17 mouse cellular contexts compared by ENCODE assay signal in the genomic region with DNA sequence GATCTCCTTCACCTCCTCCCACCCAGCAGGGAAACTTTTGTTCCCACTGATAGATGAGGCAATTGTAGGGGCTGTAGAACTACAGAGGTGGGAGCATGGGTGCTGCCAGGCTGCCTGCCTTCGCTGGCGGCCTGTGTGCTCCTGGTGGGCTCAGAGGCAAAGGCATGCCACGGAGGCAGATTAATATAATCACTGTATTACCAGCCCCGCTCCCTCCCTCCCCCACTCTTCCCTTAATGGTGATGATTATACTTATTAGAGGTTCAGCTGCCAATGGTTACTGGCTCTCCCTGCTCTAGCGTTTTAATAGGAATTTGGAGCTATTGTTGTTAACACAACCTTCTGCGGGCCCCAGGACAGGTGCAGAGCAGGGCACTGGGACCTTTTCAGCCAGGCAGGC. TPM values are rescaled to one million over a fixed set of nuclear protein-coding genes. Genes with fewer than 3 reads are reported as not detected.
DNase-seq lines count a peak whose midpoint lies in the region; ATAC-seq and TF ChIP-seq lines count a peak whose summit lies in the region.
"Had no signal": no experiment of that assay in that cellular context is flagged by ENCODE, and none has a peak within 500 bp of the region (broad histone marks: within the 10 kb centered on the region; RNA-seq: fewer than 3 reads in every experiment).

No protein-coding gene starts in this region.

- H3K27me3 ChIP-seq in forebrain, embryonic 10.5 days (ENCODE audit: poor library complexity, severe bottlenecking) = peaks cover 18% of the 10 kb centered on the region
- no peaks in the 10 kb centered on the region for H3K27me3 ChIP-seq in forebrain, embryonic 11.5 days (ENCODE audit: control insufficient read depth, insufficient read depth, low read length)
- no peaks in the 10 kb centered on the region for H3K27me3 ChIP-seq in kidney, embryonic 16.5 days (ENCODE audit: insufficient read depth, low read length)
- no peaks in the 10 kb centered on the region for H3K27me3 ChIP-seq in forebrain, postnatal 0 days (ENCODE audit: insufficient read depth, low read length)
- H3K27me3 ChIP-seq: neural tube, embryonic 12.5 days had no signal

- peaks cover 44% of the 10 kb centered on the region for H3K4me1 ChIP-seq in forebrain, embryonic 10.5 days
- peaks cover 11% of the 10 kb centered on the region; the same call in 1 of the 2 replicates for H3K4me1 ChIP-seq in forebrain, embryonic 11.5 days (replicated peaks; ENCODE audit: control insufficient read depth, insufficient read depth, low read length)
- H3K4me1 ChIP-seq in kidney, embryonic 16.5 days (ENCODE audit: insufficient read depth, low read length) = peaks cover 51% of the 10 kb centered on the region
- peaks cover 5% of the 10 kb centered on the region; the same call in 1 of the 2 replicates for H3K4me1 ChIP-seq in forebrain, postnatal 0 days (ENCODE audit: insufficient read depth)

- WGBS in forebrain, embryonic 10.5 days = 59% methylated on average over 6 of the region's 6 CpGs
- 56% methylated on average over 6 of the region's 6 CpGs for WGBS in forebrain, embryonic 11.5 days
- 50% methylated on average over 6 of the region's 6 CpGs for WGBS in kidney, embryonic 16.5 days
- WGBS in forebrain, postnatal 0 days = 31% methylated on average over 6 of the region's 6 CpGs

- H3K4me3 ChIP-seq in forebrain, embryonic 10.5 days = no peak overlapping the region
- no peak overlapping the region for H3K4me3 ChIP-seq in forebrain, embryonic 11.5 days (ENCODE audit: low read depth, low read length)
- no peak overlapping the region for H3K4me3 ChIP-seq in kidney, embryonic 16.5 days (ENCODE audit: low read length)
- H3K4me3 ChIP-seq in forebrain, postnatal 0 days (ENCODE audit: low read depth, low read length) = no peak overlapping the region
- H3K4me3 ChIP-seq: limb, embryonic 13.5 days; neural tube, embryonic 12.5 days had no signal

- H3K27ac ChIP-seq in forebrain, embryonic 10.5 days = peak overlapping the region; percentile 42; the same call in 1 of the 2 replicates
- H3K27ac ChIP-seq in forebrain, embryonic 11.5 days (ENCODE audit: low read depth, low read length) = no peak overlapping the region
- peak overlapping the region; percentile 54 for H3K27ac ChIP-seq in kidney, embryonic 16.5 days (ENCODE audit: low read length)
- H3K27ac ChIP-seq in forebrain, postnatal 0 days (ENCODE audit: low read depth, low read length) = no peak overlapping the region; the same call in 1 of the 2 replicates
- H3K27ac ChIP-seq: limb, embryonic 13.5 days; neural tube, embryonic 12.5 days had no signal

- H3K9me3 ChIP-seq in forebrain, embryonic 10.5 days = no peaks in the 10 kb centered on the region
- no peaks in the 10 kb centered on the region for H3K9me3 ChIP-seq in forebrain, embryonic 11.5 days (ENCODE audit: control insufficient read depth, low read length)
- H3K9me3 ChIP-seq in kidney, embryonic 16.5 days (ENCODE audit: low read length) = no peaks in the 10 kb centered on the region
- H3K9me3 ChIP-seq in forebrain, postnatal 0 days (ENCODE audit: low read length) = no peaks in the 10 kb centered on the region
- H3K9me3 ChIP-seq: limb, embryonic 13.5 days; neural tube, embryonic 12.5 days had no signal

- no peak for ATAC-seq in forebrain, embryonic 11.5 days (replicated peaks; ENCODE audit: low FRiP score)
- no peak for ATAC-seq in kidney, embryonic 16.5 days (ENCODE audit: low FRiP score, low TSS enrichment)
- peak; percentile 85; the same call in 1 of the 2 replicates for ATAC-seq in forebrain, postnatal 0 days

- TF ChIP-seq CTCF in brain, embryonic 14.5 days (IDR thresholded peaks at IDR 0.05; ENCODE audit: borderline replicate concordance, extremely low read depth, insufficient read depth, insufficient read length) = no peak
- TF ChIP-seq CTCF in forebrain, postnatal 0 days (IDR thresholded peaks at IDR 0.05; ENCODE audit: low read depth) = peak; percentile 19; the same call in 1 of the 2 replicates

- H3K4me2 ChIP-seq in forebrain, embryonic 11.5 days (ENCODE audit: low read depth, low read length, severe bottlenecking) = no peak overlapping the region
- no peak overlapping the region for H3K4me2 ChIP-seq in kidney, embryonic 16.5 days (replicated peaks; ENCODE audit: low read depth, low read length)
- no peak overlapping the region for H3K4me2 ChIP-seq in forebrain, postnatal 0 days (ENCODE audit: low read depth)
- H3K4me2 ChIP-seq: limb, embryonic 13.5 days; neural tube, embryonic 12.5 days had no signal

- H3K36me3 ChIP-seq in forebrain, embryonic 10.5 days (replicated peaks) = no peaks in the 10 kb centered on the region
- H3K36me3 ChIP-seq in forebrain, embryonic 11.5 days (ENCODE audit: control insufficient read depth, insufficient read depth, low read length) = no peaks in the 10 kb centered on the region
- no peaks in the 10 kb centered on the region for H3K36me3 ChIP-seq in kidney, embryonic 16.5 days (ENCODE audit: insufficient read depth, low read length)
- no peaks in the 10 kb centered on the region for H3K36me3 ChIP-seq in forebrain, postnatal 0 days (ENCODE audit: insufficient read depth)
- H3K36me3 ChIP-seq: limb, embryonic 13.5 days; neural tube, embryonic 12.5 days had no signal

- no peak for TF ChIP-seq POLR2A in brain, embryonic 14.5 days (IDR thresholded peaks at IDR 0.05; ENCODE audit: borderline replicate concordance, extremely low read depth, insufficient read depth, insufficient read length, poor library complexity, severe bottlenecking)

- no peak overlapping the region for H3K9ac ChIP-seq in forebrain, embryonic 11.5 days (ENCODE audit: low read length)
- no peak overlapping the region for H3K9ac ChIP-seq in kidney, embryonic 16.5 days (replicated peaks; ENCODE audit: low read length)
- no peak overlapping the region for H3K9ac ChIP-seq in forebrain, postnatal 0 days
- H3K9ac ChIP-seq: limb, embryonic 13.5 days; neural tube, embryonic 12.5 days had no signal

- no peak for DNase-seq in forebrain, embryonic 10.5 days (ENCODE audit: extremely low spot score, low spot score)
- DNase-seq in forebrain, embryonic 11.5 days (ENCODE audit: low spot score) = no peak
- DNase-seq in kidney, postnatal 14 days = no peak
- DNase-seq in brain, embryonic 14.5 days (ENCODE audit: low read depth) = peak; percentile 64
- DNase-seq in forebrain, postnatal 0 days = peak; percentile 29
- no peak for DNase-seq in urinary bladder, postnatal 25 days (ENCODE audit: low spot score)
- DNase-seq in ovary, postnatal 36 days (ENCODE audit: low spot score) = no peak
- DNase-seq: cerebellum, adult 9-11 months; gastrocnemius, postnatal 25 days; heart, postnatal 36 days; kidney, postnatal 4 days; thymus, postnatal 25 days had no signal

RNA-seq across cellular contexts. Expression of a gene that starts 26.0 kb away (rescaled TPM):
- 1.2 and 2.3 TPM in 2 replicates for polyA plus RNA-seq in forebrain, embryonic 10.5 days (2016; fragmentation: Nextera tagmentation; extraction: Ambion mirVana)
- 2.5 and 2.6 TPM in 2 replicates for polyA plus RNA-seq in forebrain, embryonic 11.5 days (2014; fragmentation: Nextera tagmentation; extraction: Ambion mirVana)
- polyA plus RNA-seq in kidney, embryonic 16.5 days (2015; fragmentation: Nextera tagmentation; extraction: Ambion mirVana) = 0.18 and 0.47 TPM in 2 replicates
- 9.0 and 9.2 TPM in 2 replicates for polyA plus RNA-seq in brain, embryonic 14.5 days (2012; rRNA removed)
- 2.9 and 5.1 TPM in 2 replicates for total RNA-seq in forebrain, postnatal 0 days (2014; rRNA removed)
- polyA plus RNA-seq in forebrain, postnatal 0 days (2015; fragmentation: Nextera tagmentation; extraction: Ambion mirVana) = 1.8 and 2.4 TPM in 2 replicates
- total RNA-seq: megakaryocyte, adult 5-6 weeks had no signal

RNA-seq across cellular contexts. Expression of a gene that starts 39.4 kb away (rescaled TPM):
- 0.36 and 0.90 TPM in 2 replicates for polyA plus RNA-seq in forebrain, embryonic 10.5 days (2016; fragmentation: Nextera tagmentation; extraction: Ambion mirVana)
- 1.2 and 1.4 TPM in 2 replicates for polyA plus RNA-seq in forebrain, embryonic 11.5 days (2014; fragmentation: Nextera tagmentation; extraction: Ambion mirVana)
- 2.1 and 2.6 TPM in 2 replicates for polyA plus RNA-seq in kidney, embryonic 16.5 days (2015; fragmentation: Nextera tagmentation; extraction: Ambion mirVana)
- 3.1 and 8.2 TPM in 2 replicates for polyA plus RNA-seq in brain, embryonic 14.5 days (2012; rRNA removed)
- total RNA-seq in forebrain, postnatal 0 days (2014; rRNA removed) = 1.8 and 2.4 TPM in 2 replicates
- 3.8 and 5.0 TPM in 2 replicates for polyA plus RNA-seq in forebrain, postnatal 0 days (2015; fragmentation: Nextera tagmentation; extraction: Ambion mirVana)
- total RNA-seq: MEL had no signal

Comparison
In these comparisons a context has a peak if more than half of its experiments do, and no peak if none do; other contexts are left out.
1. DNase-seq: peak in brain, embryonic 14.5 days (single experiment) and forebrain, postnatal 0 days (single experiment); none in forebrain, embryonic 10.5 days (single experiment), forebrain, embryonic 11.5 days (single experiment), kidney, postnatal 14 days (single experiment), urinary bladder, postnatal 25 days (single experiment) and ovary, postnatal 36 days (single experiment).
2. H3K27ac ChIP-seq: peak in forebrain, embryonic 10.5 days (single experiment) and kidney, embryonic 16.5 days (single experiment); none in forebrain, embryonic 11.5 days (single experiment) and forebrain, postnatal 0 days (single experiment).